Mouse (Mus musculus): Measurements from ENCODE around the gene Dixdc1. TPM values are rescaled to one million over a fixed set of nuclear protein-coding genes. Genes with fewer than 3 reads are reported as not detected.
A peak's percentile ranks its signal among the peaks of the same experiment; 100 is the strongest.

Dixdc1 gene
- polyA plus RNA-seq, 1 experiment from 2014 or later, result 14.0 TPM

DNA sequence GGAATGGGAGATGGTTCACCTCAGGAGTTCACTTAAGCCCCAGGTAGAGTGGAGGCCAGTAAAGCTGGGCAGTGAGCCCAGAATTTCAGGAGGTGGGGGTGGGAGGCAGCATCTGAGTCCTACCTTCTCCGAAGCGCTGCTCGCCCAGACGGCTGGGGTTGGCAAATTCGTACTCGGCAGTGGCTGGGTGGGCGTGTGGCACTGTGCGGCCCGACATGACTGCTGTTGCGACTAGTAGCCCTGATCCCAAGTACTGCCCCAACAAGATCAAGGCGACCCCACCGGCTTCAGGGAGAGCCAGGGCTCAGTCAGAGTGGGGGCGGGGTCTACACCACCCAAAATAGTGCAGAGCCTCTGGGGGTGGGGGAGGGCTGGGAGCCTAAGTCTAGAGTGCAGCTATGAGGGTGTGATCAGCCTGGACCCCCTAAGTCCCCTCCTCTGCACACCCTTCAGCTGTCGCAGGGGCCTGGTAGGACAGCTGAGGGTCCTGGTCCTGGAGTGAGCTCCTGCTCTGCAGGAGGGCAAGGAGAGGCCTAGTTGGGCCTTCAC lies 12.8 kb upstream of the Dixdc1 start, which contains the start of gene Hspb2:
Hspb2 (minus strand) TSS at position 301 of the 549 bp plus-strand sequence.
- Histone ChIP-seq H3K36me3 (ENCODE audit: control insufficient read depth, insufficient read depth, low read length) (no peaks in the 10 kb centered on the region), H3K27me3 (replicated peaks; ENCODE audit: control insufficient read depth, insufficient read depth, low read length) (no peaks in the 10 kb centered on the region), H3K9ac (ENCODE audit: low read depth, low read length) (peak within 1 kb of the TSS; percentile 45), H3K4me2 (ENCODE audit: low read depth, low read length) (peak within 1 kb of the TSS; percentile 31), H3K27ac (replicated peaks; ENCODE audit: low read depth, low read length) (peak within 1 kb of the TSS; percentile 55), H3K4me3 (ENCODE audit: low read depth, low read length) (peak within 1 kb of the TSS; percentile 17; the same call in 1 of the 2 replicates), H3K4me1 (ENCODE audit: control insufficient read depth, insufficient read depth, low read length) (peaks cover 21% of the 10 kb centered on the region), H3K9me3 (ENCODE audit: control insufficient read depth, low read length) (no peaks in the 10 kb centered on the region)
- DNase-seq (ENCODE audit: low spot score) (peak; percentile 68), ATAC-seq (ENCODE audit: low read depth) (peak; percentile 80)
- WGBS, result 43% methylated on average over 14 of the region's 14 CpGs

DNA sequence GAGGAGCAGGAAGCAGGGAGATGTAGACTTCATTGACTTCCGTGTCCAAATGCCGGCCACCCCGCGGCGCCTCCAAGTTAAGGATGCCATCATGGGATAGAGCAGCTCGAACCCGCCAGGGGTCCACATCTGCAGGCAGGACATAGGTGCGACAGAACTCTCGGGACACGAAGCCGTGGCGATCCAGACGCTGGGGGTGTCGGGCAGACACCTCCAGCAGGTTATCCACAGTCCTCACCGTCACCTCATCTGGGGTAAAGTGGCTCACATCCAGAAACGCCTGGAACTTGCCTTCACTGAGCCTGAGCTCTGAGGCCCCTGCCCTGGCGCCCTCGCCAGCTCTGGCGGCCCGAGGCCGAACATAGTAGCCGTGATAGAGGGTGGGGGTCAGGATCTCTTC lies 12.0 kb upstream of the Dixdc1 start, which contains the start of gene Cryab:
Cryab (plus strand) TSS at position 3 of the 400 bp plus-strand sequence.
- no peaks in the 10 kb centered on the region for H3K27me3 ChIP-seq (replicated peaks; ENCODE audit: control insufficient read depth, insufficient read depth, low read length)
- ATAC-seq (ENCODE audit: low read depth) (no peak), DNase-seq (ENCODE audit: low spot score) (no peak)
- peaks cover 22% of the 10 kb centered on the region for H3K4me1 ChIP-seq (ENCODE audit: control insufficient read depth, insufficient read depth, low read length)
- no peaks in the 10 kb centered on the region for H3K36me3 ChIP-seq (ENCODE audit: control insufficient read depth, insufficient read depth, low read length)
- H3K4me2 ChIP-seq (ENCODE audit: low read depth, low read length), result peak within 1 kb of the TSS; percentile 31
- peak within 1 kb of the TSS; percentile 16; the same call in 1 of the 2 replicates for H3K4me3 ChIP-seq (ENCODE audit: low read depth, low read length)
- WGBS, result 65% methylated on average over 21 of the region's 22 CpGs
- H3K27ac ChIP-seq (replicated peaks; ENCODE audit: low read depth, low read length), result peak within 1 kb of the TSS; percentile 55
- no peaks in the 10 kb centered on the region for H3K9me3 ChIP-seq (ENCODE audit: control insufficient read depth, low read length)
- H3K9ac ChIP-seq (ENCODE audit: low read depth, low read length), result peak within 1 kb of the TSS; percentile 45

DNA sequence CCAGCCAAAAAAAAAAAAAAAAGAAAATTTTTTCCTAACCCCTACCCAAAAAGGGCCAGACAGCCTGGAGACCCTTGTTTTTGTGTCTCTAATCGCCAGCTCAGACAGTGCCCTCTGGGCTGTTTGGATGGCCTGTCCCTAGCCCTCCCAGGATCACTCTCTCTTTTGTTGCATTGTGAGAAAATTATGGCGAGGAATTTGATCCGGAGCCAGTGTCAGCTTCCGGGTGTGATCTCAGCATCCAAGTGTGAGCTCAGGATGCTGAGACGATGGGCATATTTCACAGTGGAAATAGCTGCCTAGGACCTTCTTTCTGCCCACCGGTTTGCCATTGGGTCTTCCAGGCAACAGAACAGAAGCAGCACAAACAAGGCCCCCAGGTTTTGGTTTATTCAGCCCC lies 11.4 kb upstream of the Dixdc1 start:
- H3K9ac ChIP-seq (ENCODE audit: low read depth, low read length), result no peak overlapping the region
- no peak overlapping the region for H3K4me2 ChIP-seq (ENCODE audit: low read depth, low read length)
- no peak overlapping the region for H3K27ac ChIP-seq (replicated peaks; ENCODE audit: low read depth, low read length)
- H3K27me3 ChIP-seq (replicated peaks; ENCODE audit: control insufficient read depth, insufficient read depth, low read length), result no peaks in the 10 kb centered on the region
- H3K4me3 ChIP-seq (ENCODE audit: low read depth, low read length), result no peak overlapping the region
- no peak for ATAC-seq (ENCODE audit: low read depth)
- no peak for DNase-seq (ENCODE audit: low spot score)
- no peaks in the 10 kb centered on the region for H3K9me3 ChIP-seq (ENCODE audit: control insufficient read depth, low read length)
- 53% methylated on average over 6 of the region's 6 CpGs for WGBS
- H3K4me1 ChIP-seq (ENCODE audit: control insufficient read depth, insufficient read depth, low read length), result peaks cover 27% of the 10 kb centered on the region
- H3K36me3 ChIP-seq (ENCODE audit: control insufficient read depth, insufficient read depth, low read length), result no peaks in the 10 kb centered on the region

DNA sequence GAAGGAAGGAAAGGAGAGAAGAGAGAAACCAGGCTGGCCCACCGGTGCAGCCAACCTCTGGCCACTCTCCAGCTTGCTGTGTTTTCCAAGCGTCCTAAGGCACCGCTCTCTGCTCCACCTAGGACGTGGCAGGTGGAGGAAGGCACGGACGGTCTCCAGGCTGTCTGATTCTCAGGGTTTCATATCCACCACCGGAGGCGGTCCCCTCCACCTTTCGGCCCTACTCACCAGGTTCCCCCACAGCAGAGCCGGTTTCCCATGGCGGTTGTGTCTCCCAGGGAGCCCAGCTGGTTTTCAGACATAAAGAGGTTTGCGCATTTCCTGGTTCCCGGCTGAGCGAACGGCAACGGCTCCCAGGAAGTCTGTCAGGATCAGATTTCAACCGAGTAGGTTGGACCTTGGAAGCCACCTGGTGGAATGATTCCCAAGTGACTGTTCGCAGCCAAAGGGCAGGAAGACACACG lies 6.9 kb upstream of the Dixdc1 start, which contains the start of gene 2310030G06Rik:
2310030G06Rik (minus strand) TSS at position 323 of the 464 bp plus-strand sequence.
- ATAC-seq (ENCODE audit: low read depth) (peak; percentile 79), DNase-seq (ENCODE audit: low spot score) (peak; percentile 88)
- Histone ChIP-seq H3K27ac (replicated peaks; ENCODE audit: low read depth, low read length) (peak within 1 kb of the TSS; percentile 76), H3K9ac (ENCODE audit: low read depth, low read length) (peak within 1 kb of the TSS; percentile 54), H3K36me3 (ENCODE audit: control insufficient read depth, insufficient read depth, low read length) (no peaks in the 10 kb centered on the region), H3K4me1 (ENCODE audit: control insufficient read depth, insufficient read depth, low read length) (peaks cover 12% of the 10 kb centered on the region; the same call in 1 of the 2 replicates), H3K4me3 (ENCODE audit: low read depth, low read length) (peak within 1 kb of the TSS; percentile 36), H3K4me2 (ENCODE audit: low read depth, low read length) (peak within 1 kb of the TSS; percentile 60), H3K9me3 (ENCODE audit: control insufficient read depth, low read length) (no peaks in the 10 kb centered on the region), H3K27me3 (replicated peaks; ENCODE audit: control insufficient read depth, insufficient read depth, low read length) (no peaks in the 10 kb centered on the region)
- WGBS, result 1% methylated on average over 19 of the region's 19 CpGs

DNA sequence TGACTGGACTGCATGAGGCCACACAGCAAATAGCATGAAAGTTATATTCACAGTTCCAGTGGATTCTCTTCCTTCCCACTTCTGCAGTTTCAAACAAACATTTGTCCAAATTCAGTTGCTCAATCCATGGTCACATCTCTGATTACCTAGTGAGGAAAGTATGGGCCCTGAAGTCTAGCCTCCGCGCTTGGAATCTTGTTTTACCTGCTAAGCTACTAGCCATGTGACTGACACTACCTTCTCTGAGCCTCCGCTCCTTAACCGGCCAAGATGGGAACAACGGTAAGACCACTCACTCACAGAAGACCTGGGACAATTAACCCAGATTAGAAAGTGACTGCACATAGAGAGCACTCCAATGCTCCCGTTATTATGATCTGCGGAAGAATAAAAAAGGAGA lies 6.5 kb upstream of the Dixdc1 start:
- H3K4me1 ChIP-seq (ENCODE audit: control insufficient read depth, insufficient read depth, low read length), result peaks cover 11% of the 10 kb centered on the region; the same call in 1 of the 2 replicates
- H3K36me3 ChIP-seq (ENCODE audit: control insufficient read depth, insufficient read depth, low read length), result no peaks in the 10 kb centered on the region
- H3K27ac ChIP-seq (replicated peaks; ENCODE audit: low read depth, low read length), result peak overlapping the region; percentile 76
- 17% methylated on average over 7 of the region's 7 CpGs for WGBS
- ATAC-seq (ENCODE audit: low read depth) (peak; percentile 79), DNase-seq (ENCODE audit: low spot score) (peak; percentile 61)
- H3K9ac ChIP-seq (ENCODE audit: low read depth, low read length), result peak overlapping the region; percentile 54
- H3K4me3 ChIP-seq (ENCODE audit: low read depth, low read length), result peak overlapping the region; percentile 36
- no peaks in the 10 kb centered on the region for H3K27me3 ChIP-seq (replicated peaks; ENCODE audit: control insufficient read depth, insufficient read depth, low read length)
- H3K9me3 ChIP-seq (ENCODE audit: control insufficient read depth, low read length), result no peaks in the 10 kb centered on the region
- peak overlapping the region; percentile 60 for H3K4me2 ChIP-seq (ENCODE audit: low read depth, low read length)

DNA sequence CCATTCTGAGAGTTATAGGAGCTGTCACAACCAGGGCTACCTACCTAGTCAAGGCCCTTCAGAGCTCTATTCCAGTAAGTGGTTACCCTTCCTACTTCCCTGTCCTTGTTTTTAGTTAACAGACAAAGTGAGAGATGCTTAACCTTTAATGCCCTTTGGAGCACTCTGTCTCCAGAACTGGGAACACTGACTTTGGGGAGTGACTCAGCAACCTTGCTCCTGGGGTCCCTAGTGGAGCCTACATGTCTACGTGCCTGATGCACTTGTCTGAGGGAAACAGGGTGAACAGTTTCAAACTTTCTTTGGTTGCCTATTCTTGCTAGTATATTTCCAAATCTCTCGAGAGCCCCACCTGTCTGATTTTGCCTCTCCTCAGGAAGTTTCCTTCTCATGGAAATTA lies 3.4 kb upstream of the Dixdc1 start:
- Histone ChIP-seq H3K4me1 (ENCODE audit: control insufficient read depth, insufficient read depth, low read length) (peaks cover 10% of the 10 kb centered on the region), H3K27me3 (replicated peaks; ENCODE audit: control insufficient read depth, insufficient read depth, low read length) (no peaks in the 10 kb centered on the region), H3K36me3 (ENCODE audit: control insufficient read depth, insufficient read depth, low read length) (no peaks in the 10 kb centered on the region), H3K27ac (replicated peaks; ENCODE audit: low read depth, low read length) (no peak overlapping the region), H3K9me3 (ENCODE audit: control insufficient read depth, low read length) (no peaks in the 10 kb centered on the region), H3K9ac (ENCODE audit: low read depth, low read length) (no peak overlapping the region), H3K4me2 (ENCODE audit: low read depth, low read length) (no peak overlapping the region), H3K4me3 (ENCODE audit: low read depth, low read length) (no peak overlapping the region)
- no peak for ATAC-seq (ENCODE audit: low read depth)
- no peak for DNase-seq (ENCODE audit: low spot score)
- 64% methylated on average over 2 of the region's 2 CpGs for WGBS

DNA sequence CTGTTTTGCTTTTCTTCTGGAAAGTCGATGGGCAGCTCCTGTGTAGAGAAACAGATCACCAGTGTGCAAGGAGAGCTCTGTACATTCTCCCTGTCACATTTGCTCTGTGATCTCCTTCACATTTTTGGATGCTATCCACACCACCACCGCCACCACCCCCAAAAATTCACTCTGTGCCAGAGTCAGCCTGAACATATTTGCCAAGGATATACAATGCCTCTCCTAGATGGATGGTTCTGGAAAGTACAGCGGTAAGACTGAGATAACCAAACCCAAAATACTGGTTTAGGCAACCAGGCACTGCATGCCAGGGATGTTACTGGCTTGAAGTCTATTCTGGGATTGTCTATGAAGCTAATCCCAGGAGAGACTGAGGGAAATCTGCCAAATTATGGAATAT lies 2.9 kb upstream of the Dixdc1 start:
- 79% methylated on average over 3 of the region's 3 CpGs for WGBS
- H3K27me3 ChIP-seq (replicated peaks; ENCODE audit: control insufficient read depth, insufficient read depth, low read length), result no peaks in the 10 kb centered on the region

DNA sequence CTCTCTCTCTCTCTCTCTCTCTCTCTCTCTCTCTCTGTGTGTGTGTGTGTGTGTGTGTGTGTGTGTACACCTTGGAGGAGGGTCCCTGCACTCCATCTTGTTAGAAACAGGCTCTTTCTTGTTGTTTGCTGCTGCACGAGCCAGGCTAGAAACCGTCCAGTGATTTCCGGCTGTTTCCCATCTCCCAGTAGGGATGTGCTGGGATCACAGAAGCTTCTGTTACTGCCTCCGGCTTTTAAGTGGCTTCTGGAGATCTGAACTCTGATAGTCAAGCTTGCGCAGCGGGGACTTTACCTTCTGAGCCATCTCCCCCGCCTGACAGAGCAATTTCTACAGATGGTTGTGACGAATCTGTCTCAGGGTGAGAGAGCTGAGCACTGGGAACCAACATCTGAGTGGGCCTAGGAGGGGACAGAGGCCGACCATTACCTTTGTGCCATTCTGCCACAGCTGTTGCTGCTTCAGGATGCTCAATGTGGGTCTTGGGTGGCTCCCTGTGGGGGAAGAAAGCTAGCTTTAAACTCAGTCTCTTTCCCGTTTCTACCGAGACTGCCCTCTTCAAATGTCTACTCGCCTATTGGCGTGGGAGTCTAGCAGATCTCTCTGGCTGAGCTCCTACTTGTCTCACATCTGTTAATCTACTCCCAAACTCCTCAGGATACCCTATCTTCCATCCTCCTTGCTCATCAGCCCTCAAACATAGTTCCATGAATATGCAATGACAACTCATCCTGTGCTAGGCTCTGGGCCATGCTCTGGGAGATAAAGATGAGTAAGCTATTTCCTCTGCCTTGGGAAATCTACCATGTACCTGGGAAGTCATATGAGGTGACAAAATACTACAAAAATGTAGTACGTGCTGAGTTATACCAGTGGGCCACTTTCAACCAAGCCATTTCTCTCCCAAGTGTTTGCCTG lies 1.8 kb upstream of the Dixdc1 start:
- DNase-seq (ENCODE audit: low spot score) (no peak), ATAC-seq (ENCODE audit: low read depth) (no peak)
- WGBS, result 84% methylated on average over 14 of the region's 14 CpGs
- H3K9me3 ChIP-seq (ENCODE audit: control insufficient read depth, low read length), result no peaks in the 10 kb centered on the region
- no peak overlapping the region for H3K27ac ChIP-seq (replicated peaks; ENCODE audit: low read depth, low read length)
- peaks cover 7% of the 10 kb centered on the region for H3K4me1 ChIP-seq (ENCODE audit: control insufficient read depth, insufficient read depth, low read length)
- no peak overlapping the region for H3K4me3 ChIP-seq (ENCODE audit: low read depth, low read length)
- H3K9ac ChIP-seq (ENCODE audit: low read depth, low read length), result no peak overlapping the region
- H3K4me2 ChIP-seq (ENCODE audit: low read depth, low read length), result no peak overlapping the region
- H3K27me3 ChIP-seq (replicated peaks; ENCODE audit: control insufficient read depth, insufficient read depth, low read length), result no peaks in the 10 kb centered on the region
- no peaks in the 10 kb centered on the region for H3K36me3 ChIP-seq (ENCODE audit: control insufficient read depth, insufficient read depth, low read length)

More for the DNA sequence above, 2.9 kb upstream of the Dixdc1 start:
- no peaks in the 10 kb centered on the region for H3K9me3 ChIP-seq (ENCODE audit: control insufficient read depth, low read length)
- DNase-seq (ENCODE audit: low spot score), result no peak
- no peak overlapping the region for H3K4me2 ChIP-seq (ENCODE audit: low read depth, low read length)
- ATAC-seq (ENCODE audit: low read depth), result no peak
- no peak overlapping the region for H3K9ac ChIP-seq (ENCODE audit: low read depth, low read length)
- no peaks in the 10 kb centered on the region for H3K36me3 ChIP-seq (ENCODE audit: control insufficient read depth, insufficient read depth, low read length)
- no peak overlapping the region for H3K27ac ChIP-seq (replicated peaks; ENCODE audit: low read depth, low read length)
- H3K4me3 ChIP-seq (ENCODE audit: low read depth, low read length), result no peak overlapping the region
- peaks cover 10% of the 10 kb centered on the region for H3K4me1 ChIP-seq (ENCODE audit: control insufficient read depth, insufficient read depth, low read length)

All from embryonic facial prominence, embryonic 14.5 days (tissue).